Mouse (Mus musculus): ENCODE measurements at regions not wholly inside any gene's neighbourhood (a gene's known extent, or its start where the extent isn't known, plus 50 kb on each side); places are given as distances from the start of the nearest gene placed in this dataset.

GRCm38 (mm10) chr11:84672841-84673473, 146.4 kb downstream of the Mrm1 start:
- TF ChIP-seq GATA4 (IDR thresholded peaks at IDR 0.05; ENCODE audit: insufficient replicate concordance, low read length), result no peak

DNA sequence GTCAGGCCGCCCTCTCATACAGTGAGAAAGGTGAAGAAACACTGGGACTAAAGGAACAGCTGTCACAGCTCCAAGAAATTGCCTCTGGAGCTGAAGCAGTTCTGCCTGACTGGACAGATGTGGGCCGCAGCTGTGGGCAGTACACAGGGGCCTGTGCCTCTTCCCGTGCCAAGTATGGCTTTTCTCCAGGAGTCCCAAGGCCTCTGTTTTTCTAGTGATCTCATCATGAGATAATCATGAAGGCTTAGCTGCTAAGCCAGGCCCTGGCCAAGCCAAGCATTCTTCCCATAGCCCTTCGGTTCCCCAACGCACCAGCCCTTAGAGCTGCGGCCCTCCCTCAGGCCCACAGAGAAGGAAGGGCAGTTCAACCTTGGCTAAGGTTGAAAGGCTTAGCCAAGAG, 146.2 kb upstream of the Lhx1 start:
- TF ChIP-seq GATA4 (IDR thresholded peaks at IDR 0.05; ENCODE audit: insufficient replicate concordance, low read length), result no peak

DNA sequence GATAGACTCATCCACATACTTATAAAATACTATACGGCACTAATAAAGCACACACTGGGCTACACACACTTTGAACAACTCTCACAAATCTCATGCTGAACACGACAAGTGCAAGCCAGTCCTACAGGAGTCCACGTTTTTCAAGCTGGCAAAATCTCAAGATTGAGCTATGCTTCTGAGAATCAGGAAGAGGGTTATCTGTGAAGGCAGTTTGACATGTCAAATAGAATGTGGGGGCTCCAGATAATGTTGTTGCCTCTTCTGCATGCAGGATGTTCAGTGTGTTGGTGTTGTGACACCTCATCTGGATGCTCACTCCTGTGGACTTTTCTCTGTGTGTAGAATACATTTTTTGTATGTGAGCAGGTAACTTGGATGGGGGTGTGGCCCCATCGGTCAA, 142.4 kb upstream of the Lhx1 start:
- TF ChIP-seq GATA4 (IDR thresholded peaks at IDR 0.05; ENCODE audit: insufficient replicate concordance, low read length), result no peak

- TF ChIP-seq GATA4 (IDR thresholded peaks at IDR 0.05; ENCODE audit: insufficient replicate concordance, low read length), result no peak
Observed at GRCm38 (mm10) chr11:84664258-84664657, 138.9 kb upstream of the Lhx1 start.

- no peak for TF ChIP-seq GATA4 (IDR thresholded peaks at IDR 0.05; ENCODE audit: insufficient replicate concordance, low read length)
Observed at GRCm38 (mm10) chr11:84661981-84662380, 136.6 kb upstream of the Lhx1 start.

DNA sequence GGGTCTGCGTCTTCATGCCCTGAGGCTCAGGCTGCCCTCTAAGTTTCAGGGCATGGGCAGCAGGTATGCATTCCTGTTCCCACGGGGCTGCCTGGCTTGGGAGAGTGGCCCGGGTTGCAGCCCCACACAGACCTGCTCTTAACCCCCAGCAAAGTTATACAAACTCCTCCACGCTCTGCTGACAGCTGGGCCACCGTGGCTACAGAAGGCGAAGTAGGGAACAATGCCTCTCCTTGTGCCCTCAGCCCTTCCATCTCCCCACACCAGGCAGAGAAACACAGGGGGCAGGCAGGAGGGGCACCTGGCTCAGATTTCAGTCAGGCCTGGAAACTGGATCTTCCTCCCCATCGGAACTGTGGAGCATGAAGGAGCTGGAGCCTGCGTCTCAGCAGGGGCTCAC, 135.5 kb upstream of the Lhx1 start:
- no peak for TF ChIP-seq GATA4 (IDR thresholded peaks at IDR 0.05; ENCODE audit: insufficient replicate concordance, low read length)

DNA sequence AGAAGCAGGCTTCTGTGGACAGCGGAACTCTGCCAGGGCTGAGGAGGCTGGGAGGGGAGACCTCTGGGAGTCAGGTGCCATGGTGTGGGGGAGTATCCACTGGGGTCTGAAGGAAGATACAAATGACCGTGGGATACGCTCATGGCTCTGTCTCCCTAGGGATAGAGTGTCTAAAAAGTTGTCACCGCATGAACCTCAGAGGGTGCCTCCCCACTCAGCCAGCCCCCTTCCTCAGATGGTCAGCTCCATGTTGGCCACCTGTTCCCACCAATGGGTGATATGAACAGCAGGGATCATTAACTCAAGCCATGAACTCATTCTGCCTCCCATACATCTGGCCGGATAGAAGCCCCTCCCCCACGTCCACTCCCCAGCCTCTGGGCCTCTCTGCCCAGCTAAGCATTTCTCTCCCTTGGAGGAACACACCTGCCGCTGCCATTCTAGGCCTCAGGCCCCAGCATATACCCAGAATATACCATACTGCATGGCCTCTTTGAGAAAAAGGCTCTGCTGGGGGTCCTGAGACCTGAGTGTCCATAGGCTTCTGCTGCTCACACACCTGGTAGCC, 134.1 kb upstream of the Lhx1 start:
- TF ChIP-seq GATA4 (IDR thresholded peaks at IDR 0.05; ENCODE audit: insufficient replicate concordance, low read length), result no peak

GRCm38 (mm10) chr11:84653481-84653880, 128.1 kb upstream of the Lhx1 start:
- TF ChIP-seq GATA4 (IDR thresholded peaks at IDR 0.05; ENCODE audit: insufficient replicate concordance, low read length), result no peak

DNA sequence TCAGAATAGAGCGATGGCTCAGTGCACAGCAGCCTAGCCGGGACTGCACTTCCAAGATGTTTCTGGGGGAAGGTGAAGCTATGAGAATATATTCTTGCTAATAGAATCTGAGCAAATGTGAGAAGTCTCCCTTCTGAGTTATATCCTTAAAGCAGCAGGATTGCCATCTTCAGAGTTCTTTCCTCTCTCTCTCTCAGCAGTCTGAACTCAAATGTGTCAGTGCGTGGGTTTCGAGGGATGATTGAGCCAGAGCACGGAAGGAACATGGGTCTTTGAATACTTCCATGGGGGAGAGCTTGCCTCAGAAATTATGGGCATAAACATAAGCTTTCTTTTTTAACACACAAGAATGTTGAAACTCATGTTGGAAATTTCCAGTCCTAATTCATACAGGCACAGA, 123.6 kb upstream of the Lhx1 start:
- TF ChIP-seq GATA4 (IDR thresholded peaks at IDR 0.05; ENCODE audit: insufficient replicate concordance, low read length), result no peak

DNA sequence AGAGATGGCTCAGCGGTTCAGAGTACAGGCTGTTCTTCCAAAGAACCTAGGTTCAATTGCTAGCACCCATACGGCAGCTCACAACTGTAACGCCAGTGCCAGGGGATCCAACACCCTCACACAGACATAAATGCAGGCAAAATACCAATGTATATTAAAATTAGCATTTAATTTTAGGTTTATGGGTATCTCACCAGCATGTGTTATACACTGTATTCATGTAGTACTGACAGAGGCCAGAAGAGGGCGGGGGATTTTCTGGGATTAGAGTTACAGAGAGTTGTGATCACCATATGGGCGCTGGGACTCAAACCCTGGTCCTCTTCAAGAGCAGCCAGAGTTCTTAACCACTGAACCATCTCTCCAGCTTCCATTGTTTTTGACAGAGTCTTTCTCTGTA, 121.8 kb upstream of the Lhx1 start:
- TF ChIP-seq GATA4 (IDR thresholded peaks at IDR 0.05; ENCODE audit: insufficient replicate concordance, low read length), result no peak

- no peak for TF ChIP-seq GATA4 (IDR thresholded peaks at IDR 0.05; ENCODE audit: insufficient replicate concordance, low read length)
Observed at GRCm38 (mm10) chr11:84643107-84643372, 117.7 kb upstream of the Lhx1 start.

GRCm38 (mm10) chr11:84642300-84643106, 117.2 kb upstream of the Lhx1 start:
- no peak for TF ChIP-seq GATA4 (IDR thresholded peaks at IDR 0.05; ENCODE audit: insufficient replicate concordance, low read length)

GRCm38 (mm10) chr11:84641601-84642000, 116.3 kb upstream of the Lhx1 start:
- TF ChIP-seq GATA4 (IDR thresholded peaks at IDR 0.05; ENCODE audit: insufficient replicate concordance, low read length), result no peak

DNA sequence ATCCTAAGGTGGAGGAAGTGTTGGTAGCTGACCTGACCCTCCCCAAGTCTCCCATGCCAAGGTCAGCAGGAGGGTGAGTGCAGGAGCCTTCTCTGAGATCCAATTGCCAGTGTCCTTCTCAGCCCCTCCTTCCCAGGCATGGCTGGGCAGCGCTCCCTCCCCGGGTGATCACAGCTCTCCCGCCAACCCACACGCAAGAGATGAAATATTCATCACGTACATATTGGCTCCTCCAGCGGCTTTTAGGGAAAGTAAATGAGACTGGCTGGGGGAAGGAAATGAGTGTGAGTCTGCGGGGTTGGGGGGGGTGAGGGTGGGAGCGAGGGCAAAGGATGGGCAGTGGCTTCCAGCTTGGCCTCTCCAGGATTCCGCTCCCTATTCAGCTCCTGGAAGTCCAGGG, 113.0 kb upstream of the Lhx1 start:
- TF ChIP-seq GATA4 (IDR thresholded peaks at IDR 0.05; ENCODE audit: insufficient replicate concordance, low read length), result no peak

- TF ChIP-seq GATA4 (IDR thresholded peaks at IDR 0.05; ENCODE audit: insufficient replicate concordance, low read length), result no peak
Observed at GRCm38 (mm10) chr11:84637268-84637667, 111.9 kb upstream of the Lhx1 start.

- TF ChIP-seq GATA4 (IDR thresholded peaks at IDR 0.05; ENCODE audit: insufficient replicate concordance, low read length), result no peak
Observed at GRCm38 (mm10) chr11:84634990-84635389, 109.7 kb upstream of the Lhx1 start.

- no peak for TF ChIP-seq GATA4 (IDR thresholded peaks at IDR 0.05; ENCODE audit: insufficient replicate concordance, low read length)
Observed at GRCm38 (mm10) chr11:84633300-84633699, 108.0 kb upstream of the Lhx1 start.
